Mouse (Mus musculus): ENCODE results near the gene Basp1.

- TF ChIP-seq CTCF (IDR thresholded peaks at IDR 0.05; ENCODE audit: borderline replicate concordance, control insufficient read depth, extremely low read depth, insufficient read depth, low read length, poor library complexity) (no peak), POLR2A (IDR thresholded peaks at IDR 0.05; ENCODE audit: control insufficient read depth, extremely low read depth, insufficient read depth, low read length, poor library complexity) (no peak)
Measured at GRCm38 (mm10) chr15:25447136-25447535, 33.6 kb upstream of the Basp1 start.
